Mouse (Mus musculus): Measurements from ENCODE around the gene Clca1. TPM values are rescaled to one million over a fixed set of nuclear protein-coding genes. Genes with fewer than 3 reads are reported as not detected.

Clca1 gene
- total and polyA plus RNA-seq, 3 experiments = 0.04 to 1.3 (median 0.30) TPM

GRCm38 (mm10) chr3:144971553-144972270, 60.9 kb downstream of the Clca1 start (continued):
- TF ChIP-seq ELF1 (IDR thresholded peaks at IDR 0.05; ENCODE audit: low read depth, low read length) (peak; percentile 84), NELFE (IDR thresholded peaks at IDR 0.05; ENCODE audit: low read depth, low read length) (peak; percentile 67), TBP (conservative IDR thresholded peaks at IDR 0.05; ENCODE audit: low read depth, low read length) (peak; percentile 94), GABPA (IDR thresholded peaks at IDR 0.05; ENCODE audit: insufficient replicate concordance, low read depth, low read length) (no peak), ETS1 (conservative IDR thresholded peaks at IDR 0.05; ENCODE audit: low read depth, low read length) (no peak), IRF4 (IDR thresholded peaks at IDR 0.05; ENCODE audit: low read depth, low read length) (peak; percentile 77)

DNA sequence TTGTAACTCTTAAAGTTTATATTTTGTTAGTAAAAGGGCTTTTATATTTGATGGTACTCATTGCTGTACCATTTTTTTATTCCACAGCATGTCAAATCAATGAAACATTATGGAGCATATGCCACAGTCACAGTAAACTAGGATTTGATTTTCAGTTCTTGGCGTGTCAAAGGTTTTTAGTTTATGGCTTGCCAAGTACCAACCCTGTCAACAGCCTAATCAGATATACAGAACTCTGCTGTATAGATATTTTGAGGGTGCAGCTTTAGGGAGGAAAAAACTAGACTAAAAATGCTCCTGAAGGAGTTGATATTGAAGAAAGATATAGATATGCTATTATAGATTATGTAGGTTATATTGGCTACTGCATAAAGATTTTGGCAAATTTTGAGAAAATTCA, 62.8 kb downstream of the Clca1 start:
- Histone ChIP-seq H3K9me3 (replicated peaks; ENCODE audit: low read length) (no peaks in the 10 kb centered on the region), H3K4me1 (ENCODE audit: control insufficient read depth in 1 of 2, insufficient read depth in 2 of 2) (peaks cover 0 to 7% of the 10 kb centered on the region in 2 experiments; a peak in 1 of 4 replicates), H3K27ac (ENCODE audit: insufficient read depth, low read depth) (no peak overlapping the region), H3K27me3 (replicated peaks) (no peaks in the 10 kb centered on the region), H3K79me2 (replicated peaks; ENCODE audit: control insufficient read depth, extremely low read depth, insufficient read depth, poor library complexity, severe bottlenecking) (peaks cover 4% of the 10 kb centered on the region; the same call in 1 of the 2 replicates), H3K36me3 (replicated peaks in 1 of 2; ENCODE audit: control insufficient read depth in 1 of 2, insufficient read depth in 1 of 2, low read length in 1 of 2) (no peaks in the 10 kb centered on the region), H3K9ac (ENCODE audit: insufficient read depth, low read depth) (no peak overlapping the region), H3K4me3 (replicated peaks in 1 of 3; ENCODE audit: low read depth in 2 of 3, low read length in 2 of 3, poor library complexity in 1 of 3) (no peak overlapping the region), H3K4me2 (ENCODE audit: insufficient read depth, low read depth, poor library complexity, severe bottlenecking) (no peak overlapping the region)
- in situ Hi-C loops (cut with MboI; ENCODE audit: low pct_ligation_motif_present, low pct_unique_long_range_greater_than_20kb, low sequenced_read_pairs) (no loop called here), dilution Hi-C loops (cut with MboI; ENCODE audit: extremely low pct_ligation_motif_present, extremely low pct_unique_long_range_greater_than_20kb, low sequenced_read_pairs) (no loop called here)
- no peak for TF ChIP-seq RAD21 (IDR thresholded peaks at IDR 0.05; ENCODE audit: low read depth, low read length)
- TF ChIP-seq CHD2 (IDR thresholded peaks at IDR 0.05; ENCODE audit: low read length) = no peak
- no peak for DNase-seq (ENCODE audit: extremely low read depth)

GRCm38 (mm10) chr3:144966074-144966473, 66.5 kb downstream of the Clca1 start:
- H3K4me2 ChIP-seq (ENCODE audit: insufficient read depth, low read depth, poor library complexity, severe bottlenecking) = no peak overlapping the region
- H3K9me3 ChIP-seq (replicated peaks; ENCODE audit: low read length) = no peaks in the 10 kb centered on the region
- no peak overlapping the region for H3K27ac ChIP-seq (ENCODE audit: insufficient read depth, low read depth)
- dilution Hi-C loops (cut with MboI; ENCODE audit: extremely low pct_ligation_motif_present, extremely low pct_unique_long_range_greater_than_20kb, low sequenced_read_pairs) (no loop called here), in situ Hi-C loops (cut with MboI; ENCODE audit: low pct_ligation_motif_present, low pct_unique_long_range_greater_than_20kb, low sequenced_read_pairs) (no loop called here)
- H3K79me2 ChIP-seq (replicated peaks; ENCODE audit: control insufficient read depth, extremely low read depth, insufficient read depth, poor library complexity, severe bottlenecking) = no peaks in the 10 kb centered on the region
- no peaks in the 10 kb centered on the region for H3K36me3 ChIP-seq (replicated peaks in 1 of 2; ENCODE audit: control insufficient read depth in 1 of 2, insufficient read depth in 1 of 2, low read length in 1 of 2)
- no peak for DNase-seq (ENCODE audit: extremely low read depth)
- no peak overlapping the region for H3K9ac ChIP-seq (ENCODE audit: insufficient read depth, low read depth)
- H3K4me1 ChIP-seq (ENCODE audit: control insufficient read depth in 1 of 2, insufficient read depth in 2 of 2) = no peaks in the 10 kb centered on the region
- no peak overlapping the region for H3K4me3 ChIP-seq (replicated peaks in 1 of 3; ENCODE audit: low read depth in 2 of 3, low read length in 2 of 3, poor library complexity in 1 of 3)
- no peaks in the 10 kb centered on the region for H3K27me3 ChIP-seq (replicated peaks)
- TF ChIP-seq ZNF384 (IDR thresholded peaks at IDR 0.05; ENCODE audit: low read depth, low read length) (no peak), ETS1 (conservative IDR thresholded peaks at IDR 0.05; ENCODE audit: low read depth, low read length) (no peak), MEF2A (IDR thresholded peaks at IDR 0.05; ENCODE audit: borderline replicate concordance, low read depth, low read length) (no peak), HCFC1 (IDR thresholded peaks at IDR 0.05; ENCODE audit: low read depth, low read length) (no peak), IRF4 (IDR thresholded peaks at IDR 0.05; ENCODE audit: low read depth, low read length) (no peak), BHLHE40 (IDR thresholded peaks at IDR 0.05; ENCODE audit: low read depth, low read length) (no peak), TBP (conservative IDR thresholded peaks at IDR 0.05; ENCODE audit: low read depth, low read length) (no peak), MAX (IDR thresholded peaks at IDR 0.05; ENCODE audit: low read length) (no peak), POLR2A (IDR thresholded peaks at IDR 0.05; ENCODE audit: low read depth, low read length) (no peak), ZC3H11A (IDR thresholded peaks at IDR 0.05; ENCODE audit: low read depth, low read length) (no peak), SMC3 (IDR thresholded peaks at IDR 0.05; ENCODE audit: low read depth, low read length) (no peak), KAT2A (IDR thresholded peaks at IDR 0.05; ENCODE audit: insufficient replicate concordance, low read length) (no peak), ELF1 (IDR thresholded peaks at IDR 0.05; ENCODE audit: low read depth, low read length) (no peak), MXI1 (IDR thresholded peaks at IDR 0.05; ENCODE audit: low read depth, low read length) (no peak)

Other genes with a start within 250 kb of the Clca1 start
- not detected in 2 replicates for gene Clca3a2, start 213.3 kb downstream of the Clca1 start, total RNA-seq (2012; rRNA removed)
- not detected in 2 replicates for gene Clca3a2, start 213.3 kb downstream of the Clca1 start, total RNA-seq (2014; rRNA removed)
- gene Clca3a2, start 213.3 kb downstream of the Clca1 start, polyA plus RNA-seq (2012; ENCODE audit: insufficient read length, low read depth) = not detected in 2 replicates
- not detected in 2 replicates for gene Clca3b, start 183.4 kb downstream of the Clca1 start, total RNA-seq (2012; rRNA removed)
- gene Clca3b, start 183.4 kb downstream of the Clca1 start, total RNA-seq (2014; rRNA removed) = not detected in 2 replicates
- not detected in 2 replicates for gene Clca3b, start 183.4 kb downstream of the Clca1 start, polyA plus RNA-seq (2012; ENCODE audit: insufficient read length, low read depth)
- not detected in 2 replicates for gene Clca4b, start 100.2 kb downstream of the Clca1 start, total RNA-seq (2012; rRNA removed)
- gene Clca4b, start 100.2 kb downstream of the Clca1 start, total RNA-seq (2014; rRNA removed) = not detected in 2 replicates
- not detected in 2 replicates for gene Clca4b, start 100.2 kb downstream of the Clca1 start, polyA plus RNA-seq (2012; ENCODE audit: insufficient read length, low read depth)
- 0.21 and 0.30 TPM in 2 replicates for gene Clca4a, start 57.7 kb downstream of the Clca1 start, total RNA-seq (2012; rRNA removed)
- 0.47 and 0.51 TPM in 2 replicates for gene Clca4a, start 57.7 kb downstream of the Clca1 start, total RNA-seq (2014; rRNA removed)
- gene Clca4a, start 57.7 kb downstream of the Clca1 start, polyA plus RNA-seq (2012; ENCODE audit: insufficient read length, low read depth) = 0.29 and 0.47 TPM in 2 replicates
- 0.04 and 0.13 TPM in 2 replicates for gene Clca2, start 66.7 kb upstream of the Clca1 start, total RNA-seq (2012; rRNA removed)
- 0.07 and 0.14 TPM in 2 replicates for gene Clca2, start 66.7 kb upstream of the Clca1 start, total RNA-seq (2014; rRNA removed)
- 0.10 and 0.17 TPM in 2 replicates for gene Clca2, start 66.7 kb upstream of the Clca1 start, polyA plus RNA-seq (2012; ENCODE audit: insufficient read length, low read depth)
- gene Odf2l, start 85.8 kb upstream of the Clca1 start, total RNA-seq (2012; rRNA removed) = 22.6 and 26.1 TPM in 2 replicates
- 51.1 and 53.9 TPM in 2 replicates for gene Odf2l, start 85.8 kb upstream of the Clca1 start, total RNA-seq (2014; rRNA removed)
- 37.8 and 39.1 TPM in 2 replicates for gene Odf2l, start 85.8 kb upstream of the Clca1 start, polyA plus RNA-seq (2012; ENCODE audit: insufficient read length, low read depth)